Mouse (Mus musculus): ENCODE measurements around the gene Calcoco1. TPM values are rescaled to one million over a fixed set of nuclear protein-coding genes. Genes with fewer than 3 reads are reported as not detected.
A peak's percentile ranks its signal among the peaks of the same experiment; 100 is the strongest.

Calcoco1 gene
- polyA plus RNA-seq, 1 experiment from 2014 or later: 41.3 TPM

DNA sequence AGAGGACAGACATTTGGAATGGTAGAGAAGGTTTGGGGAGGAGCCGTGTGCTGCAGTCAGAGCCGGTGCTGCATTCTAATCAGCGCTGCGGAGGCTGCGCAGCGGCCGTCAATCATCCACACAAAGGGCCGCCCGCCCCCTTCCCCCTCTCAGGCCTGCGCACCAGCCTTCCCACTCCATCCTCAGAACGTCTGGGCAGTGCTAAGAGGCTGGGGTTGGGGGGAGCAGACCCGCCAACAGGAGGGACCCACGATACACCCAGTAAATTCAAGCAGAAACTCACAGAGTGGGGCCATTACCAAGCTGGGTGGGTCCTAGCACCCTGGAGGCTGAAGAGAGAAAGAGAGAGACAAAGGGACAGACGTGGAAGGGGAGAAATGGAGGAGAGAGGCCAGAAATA, 22.0 kb upstream of the Calcoco1 start:
- no peaks in the 10 kb centered on the region for H3K9me3 ChIP-seq (ENCODE audit: control insufficient read depth, low read length)
- no peak overlapping the region for H3K4me2 ChIP-seq (replicated peaks; ENCODE audit: low read depth, low read length)
- H3K36me3 ChIP-seq (ENCODE audit: control insufficient read depth, insufficient read depth, low read length): no peaks in the 10 kb centered on the region
- H3K27ac ChIP-seq (ENCODE audit: low read depth, low read length): no peak overlapping the region
- no peak overlapping the region; the same call in 1 of the 2 replicates for H3K4me3 ChIP-seq (ENCODE audit: low read length)
- peaks cover 16% of the 10 kb centered on the region for H3K4me1 ChIP-seq (ENCODE audit: control insufficient read depth, insufficient read depth, low read length)
- peaks cover 54% of the 10 kb centered on the region for H3K27me3 ChIP-seq (ENCODE audit: control insufficient read depth, insufficient read depth, low read length)
- H3K9ac ChIP-seq (ENCODE audit: low read depth, low read length): no peak overlapping the region
- ATAC-seq (ENCODE audit: low FRiP score, low TSS enrichment): no peak
- WGBS: 3% methylated on average over 14 of the region's 14 CpGs

DNA sequence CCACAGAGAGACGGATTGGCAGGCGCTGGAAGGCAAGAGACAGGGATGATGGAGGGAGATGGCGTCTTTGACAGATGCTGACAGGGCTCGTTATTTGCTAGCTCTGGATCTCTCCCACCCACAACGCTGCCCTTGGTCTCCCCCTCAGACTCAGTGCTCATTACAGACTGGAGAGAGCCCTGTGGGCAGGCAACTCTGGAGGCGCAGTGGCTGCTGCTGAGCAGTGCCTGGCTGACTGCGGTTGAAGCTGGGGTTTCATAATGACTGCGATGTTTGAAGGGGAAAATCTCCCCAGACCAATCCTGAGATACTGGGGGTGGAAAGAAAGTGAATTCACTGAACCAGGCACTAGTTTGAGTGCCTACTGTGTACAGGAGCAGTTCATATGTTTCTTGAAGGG, 21.2 kb upstream of the Calcoco1 start:
- Histone ChIP-seq H3K9me3 (ENCODE audit: control insufficient read depth, low read length) (no peaks in the 10 kb centered on the region), H3K4me2 (replicated peaks; ENCODE audit: low read depth, low read length) (no peak overlapping the region), H3K27ac (ENCODE audit: low read depth, low read length) (no peak overlapping the region), H3K4me1 (ENCODE audit: control insufficient read depth, insufficient read depth, low read length) (peaks cover 14% of the 10 kb centered on the region), H3K36me3 (ENCODE audit: control insufficient read depth, insufficient read depth, low read length) (no peaks in the 10 kb centered on the region), H3K4me3 (ENCODE audit: low read length) (no peak overlapping the region), H3K9ac (ENCODE audit: low read depth, low read length) (no peak overlapping the region), H3K27me3 (ENCODE audit: control insufficient read depth, insufficient read depth, low read length) (peaks cover 48% of the 10 kb centered on the region)
- no peak for ATAC-seq (ENCODE audit: low FRiP score, low TSS enrichment)
- WGBS: 34% methylated on average over 8 of the region's 8 CpGs

DNA sequence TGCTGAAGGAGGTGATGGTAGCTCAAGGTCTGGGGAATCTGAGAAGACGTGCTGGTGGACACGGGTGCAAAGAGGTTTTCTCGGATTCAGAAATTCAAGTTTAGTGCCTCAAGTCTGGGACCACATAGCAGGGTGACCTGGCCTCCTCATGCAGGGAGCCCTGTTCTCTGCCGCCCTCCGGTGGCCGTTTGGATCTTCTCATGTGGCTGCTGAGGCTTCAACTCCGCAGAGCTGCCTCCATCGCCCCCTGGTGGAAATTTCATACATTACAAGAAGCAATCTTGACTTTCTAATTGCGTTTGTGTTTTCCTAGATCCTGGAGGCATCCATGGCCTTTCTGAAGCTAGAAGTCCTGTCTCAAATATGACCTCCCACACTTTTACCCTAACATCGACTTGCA, 20.6 kb upstream of the Calcoco1 start:
- Histone ChIP-seq H3K9me3 (ENCODE audit: control insufficient read depth, low read length) (no peaks in the 10 kb centered on the region), H3K4me2 (replicated peaks; ENCODE audit: low read depth, low read length) (no peak overlapping the region), H3K4me1 (ENCODE audit: control insufficient read depth, insufficient read depth, low read length) (peaks cover 11% of the 10 kb centered on the region), H3K4me3 (ENCODE audit: low read length) (no peak overlapping the region), H3K9ac (ENCODE audit: low read depth, low read length) (no peak overlapping the region), H3K36me3 (ENCODE audit: control insufficient read depth, insufficient read depth, low read length) (no peaks in the 10 kb centered on the region), H3K27me3 (ENCODE audit: control insufficient read depth, insufficient read depth, low read length) (peaks cover 54% of the 10 kb centered on the region), H3K27ac (ENCODE audit: low read depth, low read length) (no peak overlapping the region)
- WGBS: 0% methylated on average over 10 of the region's 10 CpGs
- 0 out of 2 replicates have a peak, but pooled peaks have one; percentile 48 for ATAC-seq (ENCODE audit: low FRiP score, low TSS enrichment)

DNA sequence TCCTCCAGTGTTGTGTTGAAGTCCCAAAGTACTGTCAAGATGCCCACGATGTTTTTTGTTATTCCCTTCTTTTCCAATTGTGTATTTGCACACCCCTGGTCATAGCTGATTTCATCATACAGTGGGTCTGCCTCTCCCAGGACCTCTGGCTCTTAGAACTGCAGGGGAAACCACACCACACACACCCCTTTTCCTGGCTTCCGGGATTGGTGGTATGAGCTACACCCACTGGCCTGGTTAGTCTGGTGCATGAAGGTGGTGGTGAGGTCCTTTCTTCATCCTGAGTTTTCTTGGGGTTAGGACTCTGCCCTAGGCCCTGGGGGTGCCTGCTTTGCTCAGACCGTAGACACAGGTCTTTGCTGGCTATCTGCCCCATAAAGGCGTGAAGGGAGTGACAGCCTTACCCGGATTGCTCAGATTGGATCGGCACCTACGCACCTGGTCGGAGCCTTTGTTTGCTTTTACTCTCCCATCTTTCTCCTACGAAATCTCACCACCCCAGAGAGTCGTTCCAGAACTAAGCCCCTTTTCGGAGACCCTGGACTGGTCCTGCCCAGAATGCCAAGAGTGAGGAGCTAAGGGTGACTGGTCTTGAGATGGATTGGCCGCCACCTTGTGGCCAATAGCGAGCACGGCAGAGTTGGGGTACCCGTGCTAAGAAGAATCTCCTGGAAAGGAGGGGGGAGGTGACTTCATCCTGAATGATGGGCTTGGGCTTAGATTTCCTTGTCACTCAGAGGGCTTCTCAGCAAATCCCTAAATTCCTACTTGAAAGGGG, 17.7 kb upstream of the Calcoco1 start:
- Histone ChIP-seq H3K4me3 (ENCODE audit: low read length) (no peak overlapping the region), H3K4me2 (replicated peaks; ENCODE audit: low read depth, low read length) (no peak overlapping the region), H3K4me1 (ENCODE audit: control insufficient read depth, insufficient read depth, low read length) (0 out of 2 replicates have a peak, but pooled peaks cover 15% of the 10 kb centered on the region), H3K27ac (ENCODE audit: low read depth, low read length) (no peak overlapping the region), H3K36me3 (ENCODE audit: control insufficient read depth, insufficient read depth, low read length) (no peaks in the 10 kb centered on the region), H3K9me3 (ENCODE audit: control insufficient read depth, low read length) (no peaks in the 10 kb centered on the region), H3K27me3 (ENCODE audit: control insufficient read depth, insufficient read depth, low read length) (peaks cover 42% of the 10 kb centered on the region), H3K9ac (ENCODE audit: low read depth, low read length) (no peak overlapping the region)
- WGBS: 29% methylated on average over 15 of the region's 15 CpGs
- no peak for ATAC-seq (ENCODE audit: low FRiP score, low TSS enrichment)

DNA sequence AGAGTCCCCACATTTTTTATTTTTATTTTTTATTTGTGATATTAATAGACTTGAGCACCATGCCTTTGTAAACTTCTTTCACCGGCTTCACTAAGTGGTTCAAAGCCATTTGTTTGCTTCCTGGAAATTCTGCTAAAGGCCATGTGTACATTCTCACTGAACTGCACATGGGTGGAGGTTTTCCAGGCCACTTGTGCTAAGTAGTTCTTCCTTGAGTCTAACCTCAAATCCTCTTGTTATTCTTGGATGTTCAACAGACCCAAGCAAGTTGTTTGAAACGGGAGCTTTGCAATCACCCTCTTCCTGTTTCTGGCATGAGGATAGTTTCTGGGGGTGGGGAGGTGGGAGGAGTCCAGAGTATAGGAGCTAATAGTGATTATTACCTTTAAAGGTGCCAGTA, 16.5 kb upstream of the Calcoco1 start:
- 48% methylated on average over 2 of the region's 2 CpGs for WGBS

DNA sequence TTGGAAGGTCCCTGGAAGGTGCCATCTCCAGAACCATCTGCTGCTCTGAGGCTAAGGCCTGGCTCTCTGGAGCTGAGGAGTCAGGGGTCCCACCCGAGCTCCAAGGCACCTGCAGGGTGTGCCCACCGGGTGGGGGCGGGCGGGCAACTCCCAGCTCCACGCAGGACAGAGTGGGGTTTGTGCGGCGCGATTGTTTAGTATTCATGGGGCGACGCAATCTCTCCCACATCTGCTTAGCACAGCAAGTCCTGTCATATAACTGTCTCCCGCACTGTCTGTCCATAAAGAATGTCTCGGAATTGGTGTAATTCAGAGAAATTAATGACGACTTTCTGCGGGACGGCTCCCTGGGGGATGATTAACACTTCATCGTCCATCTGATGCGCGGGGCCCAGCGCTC, 15.1 kb upstream of the Calcoco1 start:
- no peak overlapping the region for H3K4me3 ChIP-seq (ENCODE audit: low read length)
- H3K4me2 ChIP-seq (replicated peaks; ENCODE audit: low read depth, low read length): no peak overlapping the region
- no peaks in the 10 kb centered on the region for H3K36me3 ChIP-seq (ENCODE audit: control insufficient read depth, insufficient read depth, low read length)
- no peak for ATAC-seq (ENCODE audit: low FRiP score, low TSS enrichment)
- 63% methylated on average over 19 of the region's 19 CpGs for WGBS
- H3K9ac ChIP-seq (ENCODE audit: low read depth, low read length): no peak overlapping the region
- 0 out of 2 replicates have a peak, but pooled peaks cover 7% of the 10 kb centered on the region for H3K4me1 ChIP-seq (ENCODE audit: control insufficient read depth, insufficient read depth, low read length)
- no peaks in the 10 kb centered on the region for H3K9me3 ChIP-seq (ENCODE audit: control insufficient read depth, low read length)
- H3K27me3 ChIP-seq (ENCODE audit: control insufficient read depth, insufficient read depth, low read length): peaks cover 23% of the 10 kb centered on the region
- H3K27ac ChIP-seq (ENCODE audit: low read depth, low read length): no peak overlapping the region

More for the DNA sequence above, 16.5 kb upstream of the Calcoco1 start:
- Histone ChIP-seq H3K4me2 (replicated peaks; ENCODE audit: low read depth, low read length) (no peak overlapping the region), H3K9ac (ENCODE audit: low read depth, low read length) (no peak overlapping the region), H3K4me1 (ENCODE audit: control insufficient read depth, insufficient read depth, low read length) (0 out of 2 replicates have a peak, but pooled peaks cover 7% of the 10 kb centered on the region), H3K27me3 (ENCODE audit: control insufficient read depth, insufficient read depth, low read length) (peaks cover 30% of the 10 kb centered on the region), H3K4me3 (ENCODE audit: low read length) (no peak overlapping the region), H3K36me3 (ENCODE audit: control insufficient read depth, insufficient read depth, low read length) (no peaks in the 10 kb centered on the region), H3K27ac (ENCODE audit: low read depth, low read length) (no peak overlapping the region), H3K9me3 (ENCODE audit: control insufficient read depth, low read length) (no peaks in the 10 kb centered on the region)
- no peak for ATAC-seq (ENCODE audit: low FRiP score, low TSS enrichment)

DNA sequence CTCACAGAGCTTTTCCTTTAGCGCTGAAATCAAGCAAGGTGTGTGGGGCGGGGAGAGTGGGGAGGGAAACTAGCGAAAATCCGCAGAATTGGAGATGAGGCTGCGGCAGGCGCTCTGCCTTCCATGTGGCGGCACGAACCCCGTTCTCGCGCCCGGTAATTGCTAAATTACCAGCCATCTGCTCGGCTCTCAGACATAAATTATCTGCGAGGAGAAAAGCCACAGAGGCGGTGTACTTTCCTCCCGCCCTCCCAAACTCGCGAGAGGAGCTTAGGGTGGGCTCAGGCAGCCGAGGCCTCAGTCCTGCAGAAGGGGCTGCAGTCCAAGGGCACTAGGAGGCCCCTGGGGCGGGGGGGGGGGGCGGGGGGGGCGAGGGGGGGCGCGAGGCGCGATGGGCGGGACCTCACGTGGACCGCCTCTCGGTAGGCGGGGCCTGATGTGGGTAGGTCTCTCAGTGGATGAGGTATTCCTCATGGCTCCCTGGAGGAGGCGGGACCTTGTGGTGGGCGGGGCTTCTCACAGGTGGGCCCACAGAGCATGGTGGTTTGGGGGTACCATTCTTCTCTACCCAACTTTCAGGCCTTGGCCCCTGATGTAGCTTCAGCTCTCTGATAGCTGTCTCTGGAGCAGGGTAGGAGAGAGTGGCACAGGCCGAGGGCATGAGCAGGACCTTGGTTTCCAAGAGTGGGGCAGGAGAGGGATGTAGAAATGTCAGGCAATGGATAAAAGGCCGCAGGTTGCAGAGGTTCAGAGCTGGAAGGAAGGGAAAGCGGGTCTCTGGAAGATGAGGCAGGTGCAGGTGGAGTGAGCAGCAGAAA, 14.4 kb upstream of the Calcoco1 start:
- H3K27ac ChIP-seq (ENCODE audit: low read depth, low read length): no peak overlapping the region
- H3K9me3 ChIP-seq (ENCODE audit: control insufficient read depth, low read length): no peaks in the 10 kb centered on the region
- 0 out of 2 replicates have a peak overlapping the region, but pooled peaks have one; percentile 40 for H3K9ac ChIP-seq (ENCODE audit: low read depth, low read length)
- 0 out of 2 replicates have a peak, but pooled peaks cover 7% of the 10 kb centered on the region for H3K4me1 ChIP-seq (ENCODE audit: control insufficient read depth, insufficient read depth, low read length)
- peak overlapping the region; percentile 32 for H3K4me3 ChIP-seq (ENCODE audit: low read length)
- 14% methylated on average over 28 of the region's 36 CpGs for WGBS
- peaks cover 23% of the 10 kb centered on the region for H3K27me3 ChIP-seq (ENCODE audit: control insufficient read depth, insufficient read depth, low read length)
- ATAC-seq (ENCODE audit: low FRiP score, low TSS enrichment): peak; percentile 66; the same call in 1 of the 2 replicates
- H3K36me3 ChIP-seq (ENCODE audit: control insufficient read depth, insufficient read depth, low read length): no peaks in the 10 kb centered on the region
- H3K4me2 ChIP-seq (replicated peaks; ENCODE audit: low read depth, low read length): peak overlapping the region; percentile 54

DNA sequence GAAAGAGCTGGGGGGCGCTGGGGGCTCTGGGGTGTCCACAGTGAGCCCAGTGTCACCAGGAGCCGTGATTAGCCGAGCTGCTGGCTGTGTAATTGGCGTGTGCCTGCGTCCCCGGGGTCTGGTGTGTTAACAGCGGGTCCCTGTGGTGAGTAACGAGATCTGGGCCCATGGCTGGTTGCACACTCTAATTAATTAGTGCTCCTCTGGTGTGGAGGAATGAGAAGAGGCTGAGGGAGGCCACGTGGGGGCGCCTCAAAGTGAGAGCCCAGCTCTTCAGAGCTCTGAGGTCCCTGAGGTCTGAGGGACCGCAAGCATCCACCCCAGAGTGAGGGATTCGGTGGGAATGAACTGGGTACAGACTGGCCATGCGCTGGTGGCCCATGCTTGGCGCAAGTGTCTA, 13.1 kb upstream of the Calcoco1 start:
- no peaks in the 10 kb centered on the region for H3K36me3 ChIP-seq (ENCODE audit: control insufficient read depth, insufficient read depth, low read length)
- peak overlapping the region; percentile 18; the same call in 1 of the 2 replicates for H3K9ac ChIP-seq (ENCODE audit: low read depth, low read length)
- H3K4me3 ChIP-seq (ENCODE audit: low read length): no peak overlapping the region
- no peak overlapping the region for H3K4me2 ChIP-seq (replicated peaks; ENCODE audit: low read depth, low read length)
- no peaks in the 10 kb centered on the region for H3K9me3 ChIP-seq (ENCODE audit: control insufficient read depth, low read length)
- H3K27me3 ChIP-seq (ENCODE audit: control insufficient read depth, insufficient read depth, low read length): peaks cover 20% of the 10 kb centered on the region
- 0 out of 2 replicates have a peak, but pooled peaks cover 7% of the 10 kb centered on the region for H3K4me1 ChIP-seq (ENCODE audit: control insufficient read depth, insufficient read depth, low read length)
- 36% methylated on average over 14 of the region's 14 CpGs for WGBS
- H3K27ac ChIP-seq (ENCODE audit: low read depth, low read length): no peak overlapping the region
- peak; percentile 60 for ATAC-seq (ENCODE audit: low FRiP score, low TSS enrichment)
